Mouse (Mus musculus) 416B (cell line): Measurements from ENCODE around the gene Ncdn.

Experiments
- DNase-seq: peaks from one replicate; pipeline ENCODE4 v3.0.0; 2011; ENCODE audit warnings: low read depth

Gene Ncdn

GRCm38 (mm10) chr4:126732111-126732510 lies 21.1 kb downstream of the Ncdn start:
- DNase-seq, result no peak

DNA sequence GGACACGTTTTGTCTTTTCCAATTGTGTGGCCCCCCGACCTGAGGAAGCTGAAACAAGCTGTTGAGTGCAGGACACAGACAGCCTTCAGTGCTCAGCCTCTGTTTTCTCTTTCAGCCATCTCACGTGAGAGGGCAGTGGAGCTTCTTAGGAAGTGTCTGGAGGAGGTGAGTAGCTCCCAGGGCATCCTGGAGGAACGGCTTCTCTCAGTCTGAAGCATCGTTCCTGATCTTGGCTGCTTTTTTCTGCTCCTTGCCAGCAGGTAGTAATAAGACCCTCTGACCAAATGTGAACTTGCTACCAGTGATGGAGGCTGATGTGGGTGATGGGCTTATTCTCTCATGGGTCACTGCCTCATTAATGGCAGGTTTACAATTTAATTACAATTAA lies 45.8 kb downstream of the Ncdn start:
- DNase-seq, result no peak

DNA sequence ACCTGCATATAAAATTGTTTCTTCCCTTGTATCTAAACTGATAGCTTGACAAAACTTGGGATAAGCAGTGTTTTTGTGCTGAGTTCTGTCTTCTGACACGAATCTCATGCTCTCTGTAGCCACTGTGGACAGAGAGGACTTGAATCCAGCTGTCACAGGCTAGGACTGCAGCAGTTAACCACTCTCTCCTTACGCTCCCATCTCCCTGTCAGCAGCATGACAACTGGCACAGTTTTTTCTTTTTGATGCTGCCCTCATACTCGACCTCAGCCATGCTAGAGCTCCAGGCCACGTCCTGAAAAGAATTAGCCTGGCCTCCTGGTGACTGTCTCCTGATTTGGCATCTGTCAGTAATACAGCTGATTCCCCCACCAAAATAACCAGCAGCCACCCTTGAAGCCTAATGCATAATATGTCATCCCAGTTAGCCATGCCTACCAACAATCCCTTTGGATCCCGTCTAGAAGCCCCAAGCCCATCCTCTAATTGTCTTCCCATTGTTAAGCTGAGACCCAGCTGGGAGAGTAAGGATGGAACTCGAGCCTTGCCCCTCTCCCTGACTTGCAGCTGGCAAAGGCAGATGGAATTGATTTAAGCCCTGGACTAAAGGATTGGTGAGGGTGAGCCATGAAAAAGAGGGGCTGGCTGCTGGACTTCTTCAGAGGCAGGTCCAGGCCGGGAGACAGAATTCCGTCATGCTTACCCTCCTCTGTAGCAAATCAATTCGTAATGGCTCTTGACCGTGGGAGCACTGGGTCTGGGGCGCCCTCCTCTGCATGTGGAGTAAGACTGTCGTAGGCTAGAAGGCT lies 46.4 kb downstream of the Ncdn start:
- no peak for DNase-seq

DNA sequence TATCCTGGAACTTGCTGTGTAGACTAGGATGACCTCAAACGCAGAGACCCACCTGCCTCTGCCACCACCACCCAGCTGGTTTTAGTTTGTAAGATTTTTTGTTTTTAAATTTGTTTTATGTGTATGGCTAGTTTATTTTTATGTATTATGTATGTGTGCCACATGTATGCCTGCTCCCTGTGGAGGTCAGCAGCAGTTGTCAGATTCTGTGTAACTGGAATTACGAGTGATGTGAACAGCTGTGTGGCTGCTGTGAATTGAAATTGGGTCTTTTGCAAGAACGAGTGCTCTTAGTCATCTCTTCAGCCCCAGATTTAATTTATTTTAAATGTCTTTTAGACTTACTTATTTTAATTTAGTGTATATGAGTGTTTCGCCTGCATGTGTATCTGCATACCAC lies 56.3 kb downstream of the Ncdn start:
- no peak for DNase-seq
